Mouse (Mus musculus) neural tube, embryonic 10.5 days (tissue): ENCODE data around the gene Ostf1.
"Not testable (repeated sequence)": the region's sequence is repeated elsewhere in the genome, so short reads cannot be mapped to it uniquely, and the experiment has no call there.

Source experiments
- DNase-seq: peaks from one replicate; pipeline ENCODE4 v3.0.0-alpha.2; 2017; ENCODE audit warnings: low spot score; ENCODE audit errors: extremely low spot score

Gene Ostf1

GRCm38 (mm10) chr19:18599051-18599450 is 32.6 kb downstream of the Ostf1 start:
- no peak for DNase-seq

- DNase-seq: no peak
These were observed 33.2 kb downstream of the Ostf1 start for GRCm38 (mm10) chr19:18598265-18598926.

- no peak for DNase-seq
These were observed 33.9 kb downstream of the Ostf1 start for GRCm38 (mm10) chr19:18597772-18598171.

GRCm38 (mm10) chr19:18596876-18597275 is 34.7 kb downstream of the Ostf1 start:
- no peak for DNase-seq

GRCm38 (mm10) chr19:18593722-18594121 is 37.9 kb downstream of the Ostf1 start:
- DNase-seq: no peak

DNA sequence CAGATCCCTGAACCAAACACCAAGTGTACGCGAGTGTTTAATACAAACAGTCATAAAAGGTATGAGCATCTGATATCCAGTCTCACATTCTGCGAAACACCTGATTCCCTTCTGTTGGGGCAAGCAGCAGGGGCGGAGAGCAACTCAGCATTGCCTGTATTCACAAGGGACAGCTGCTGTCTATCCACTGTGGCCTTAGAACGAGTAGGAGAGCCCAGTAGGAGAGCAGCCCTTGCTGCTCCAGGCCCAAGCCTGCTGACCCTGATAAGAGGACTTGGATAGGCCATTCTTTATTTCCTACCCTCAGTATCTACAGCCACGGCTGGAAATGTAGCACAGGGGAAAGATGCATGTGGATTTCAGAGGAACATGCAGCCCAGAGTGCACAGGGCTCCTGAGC is 38.7 kb downstream of the Ostf1 start:
- DNase-seq: no peak

- DNase-seq: no peak
These were observed 40.7 kb downstream of the Ostf1 start for GRCm38 (mm10) chr19:18590942-18591354.

GRCm38 (mm10) chr19:18590234-18590633 is 41.4 kb downstream of the Ostf1 start:
- DNase-seq: no peak

- DNase-seq: no peak
These were observed 42.3 kb downstream of the Ostf1 start for GRCm38 (mm10) chr19:18589276-18589675.

- not testable (repeated sequence) for DNase-seq
These were observed 42.8 kb downstream of the Ostf1 start for GRCm38 (mm10) chr19:18588801-18589200.

DNA sequence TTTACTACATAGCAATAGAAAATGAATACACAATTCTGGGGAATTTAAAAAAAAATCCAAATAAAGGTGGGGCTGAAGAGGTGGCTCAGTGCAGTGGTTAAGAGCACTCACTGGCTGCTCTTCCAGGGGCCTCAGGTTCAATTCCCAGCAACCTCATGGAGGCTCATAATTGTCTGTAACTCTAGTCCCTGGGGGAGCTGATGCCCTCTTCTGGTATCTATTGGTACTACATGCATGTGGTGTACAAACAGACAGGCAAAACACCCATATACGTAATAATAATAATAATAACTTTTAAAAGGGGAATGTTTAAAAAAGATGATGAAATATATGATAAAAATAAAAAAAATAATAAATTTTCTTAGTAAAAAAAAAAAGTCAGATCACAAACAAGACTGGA is 43.4 kb downstream of the Ostf1 start:
- no peak for DNase-seq

DNA sequence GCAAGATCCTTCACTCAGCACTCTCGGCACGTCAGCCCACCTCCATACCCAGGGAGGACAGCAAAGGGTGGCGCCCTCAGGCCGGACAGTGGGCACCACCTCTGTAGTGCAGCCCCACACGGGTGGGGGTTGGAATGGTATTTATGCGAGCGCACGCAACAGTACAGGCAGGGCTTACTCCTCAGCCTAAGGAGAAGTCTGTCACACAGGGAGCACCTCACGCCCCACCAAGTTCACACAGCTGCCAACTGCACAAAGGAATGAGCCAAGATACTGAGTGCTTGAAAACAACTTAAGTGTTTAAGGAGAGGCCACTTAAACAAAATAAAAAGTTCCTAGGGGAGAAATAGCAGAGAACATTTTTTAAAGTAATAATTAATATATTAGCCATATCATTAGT is 44.5 kb downstream of the Ostf1 start:
- no peak for DNase-seq

GRCm38 (mm10) chr19:18584621-18585020 is 47.0 kb downstream of the Ostf1 start:
- DNase-seq: no peak

DNA sequence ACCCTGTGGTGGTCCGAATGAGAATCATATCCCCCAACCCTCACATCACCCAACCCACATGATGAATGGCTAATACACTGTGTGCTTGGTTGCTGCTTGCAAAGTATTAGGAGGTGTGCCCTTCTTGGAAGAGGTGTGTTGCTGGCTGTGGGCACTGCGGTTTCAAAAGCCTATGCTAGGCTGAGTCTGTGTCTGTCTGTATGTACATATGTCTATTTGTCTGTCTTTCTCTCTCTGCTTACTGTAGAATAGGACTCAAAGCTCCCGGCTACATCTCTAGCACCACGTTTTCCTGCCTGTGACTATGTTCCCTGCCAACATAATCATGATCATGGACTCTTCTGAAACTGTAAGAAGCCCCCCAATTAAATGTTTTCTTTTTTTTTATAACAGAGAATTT is 47.9 kb downstream of the Ostf1 start:
- DNase-seq: no peak

GRCm38 (mm10) chr19:18582887-18583286 is 48.7 kb downstream of the Ostf1 start:
- no peak for DNase-seq

DNA sequence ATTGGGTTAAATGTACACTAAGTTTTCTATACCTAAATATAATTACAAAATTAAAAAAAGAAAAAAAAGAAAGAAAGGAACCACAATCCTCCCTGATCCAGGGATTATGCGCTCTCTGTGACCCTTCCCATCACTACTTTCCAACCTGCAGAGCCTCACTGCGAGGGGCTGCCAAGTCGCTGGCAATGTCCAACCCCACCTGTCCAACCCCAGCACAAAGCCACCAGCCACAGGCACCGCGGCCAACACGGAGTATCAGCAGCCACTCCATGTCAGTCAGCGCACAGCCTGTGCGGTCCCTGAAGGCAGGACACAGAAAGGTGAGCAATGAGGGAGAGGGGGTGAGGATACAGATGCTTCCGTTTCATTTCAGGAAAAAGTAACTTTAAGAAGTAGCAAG is 49.4 kb downstream of the Ostf1 start:
- DNase-seq: no peak

DNA sequence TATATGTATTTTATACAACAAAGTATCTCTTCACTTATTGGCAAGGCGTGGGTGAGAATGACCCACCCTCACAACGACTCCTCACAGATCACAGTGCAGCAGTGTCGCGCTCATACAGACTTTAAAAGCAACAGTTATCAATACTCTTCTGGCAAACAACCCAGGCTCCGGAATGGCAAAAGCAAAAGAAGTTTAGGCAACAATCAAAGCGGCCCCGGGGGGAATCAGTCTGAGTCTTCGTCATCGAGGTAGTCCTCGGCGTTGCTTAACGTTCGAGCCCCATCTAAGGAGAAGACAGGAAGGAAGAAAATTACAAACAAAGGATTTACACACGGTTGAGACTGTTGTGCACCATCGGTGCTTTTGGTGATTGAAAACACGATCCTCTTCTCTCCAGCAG is 50.6 kb downstream of the Ostf1 start:
- no peak for DNase-seq

- no peak for DNase-seq
These were observed 52.6 kb downstream of the Ostf1 start for GRCm38 (mm10) chr19:18579012-18579358.

GRCm38 (mm10) chr19:18578216-18579011 is 53.2 kb downstream of the Ostf1 start:
- no peak for DNase-seq

GRCm38 (mm10) chr19:18577348-18577747 is 54.3 kb downstream of the Ostf1 start:
- no peak for DNase-seq

DNA sequence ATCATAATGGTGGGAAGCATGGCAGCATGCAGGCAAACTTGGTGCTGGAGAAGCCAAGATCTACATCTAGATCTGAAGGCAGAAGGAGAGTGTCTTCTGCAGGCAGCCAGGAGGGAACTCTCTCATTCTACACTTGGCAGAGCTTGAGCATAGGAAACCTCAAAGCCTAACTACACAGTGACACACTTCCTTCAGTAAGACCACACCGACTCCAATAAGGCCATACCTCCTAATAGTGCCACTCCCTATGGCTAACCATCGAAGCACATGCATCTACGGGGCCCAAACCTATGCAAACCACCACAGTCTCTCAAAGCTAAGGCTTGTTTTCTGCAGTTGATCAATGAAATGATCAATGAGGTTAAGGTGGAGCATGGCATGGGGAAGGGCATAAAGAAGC is 55.7 kb downstream of the Ostf1 start:
- no peak for DNase-seq

DNA sequence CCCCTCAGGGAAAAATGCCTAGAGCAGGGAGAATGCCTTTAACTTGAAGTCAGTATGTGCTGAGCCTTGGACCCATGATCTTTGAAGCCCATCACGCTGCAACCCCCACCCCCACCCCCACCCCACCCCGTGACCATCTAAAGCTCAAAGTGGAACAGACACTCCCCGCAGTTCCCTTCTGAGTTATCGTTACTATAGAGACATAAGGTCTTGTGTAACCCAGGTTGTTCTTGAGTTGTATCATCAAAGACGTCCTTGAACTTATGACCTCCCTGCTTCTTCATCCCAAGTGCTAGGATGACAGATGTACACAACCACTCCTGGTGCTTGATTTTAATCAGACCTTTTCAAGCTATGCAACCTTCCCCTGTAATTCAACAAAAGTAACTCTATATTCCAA is 57.7 kb downstream of the Ostf1 start:
- no peak for DNase-seq

GRCm38 (mm10) chr19:18573443-18573842 is 58.2 kb downstream of the Ostf1 start:
- DNase-seq: no peak
